Mouse (Mus musculus) thymus, adult 2 months (tissue): ENCODE data around the gene Baiap2. TPM values are rescaled to one million over a fixed set of nuclear protein-coding genes. Genes with fewer than 3 reads are reported as not detected.

Source experiments
- DNase-seq: peaks from one replicate; pipeline ENCODE4 v3.0.0; 2021
- H3K27ac ChIP-seq: fragments of 200-500 bp; 2 replicates; pipeline ENCODE4 v1.5.1; 2012; ENCODE audit warnings: low read length, control low read depth; ENCODE audit not compliant: control insufficient read depth, insufficient read depth
- H3K27me3 ChIP-seq: fragments of 200-500 bp; 2 replicates; pipeline ENCODE4 v1.6.1; 2012; ENCODE audit warnings: mild to moderate bottlenecking, low read length, moderate library complexity, mixed read lengths; ENCODE audit not compliant: control insufficient read depth, insufficient read depth
- H3K36me3 ChIP-seq: fragments of 200-500 bp; 2 replicates; pipeline ENCODE4 v1.6.1; 2012; ENCODE audit warnings: mild to moderate bottlenecking, low read length, moderate library complexity; ENCODE audit not compliant: control insufficient read depth, insufficient read depth
- H3K4me1 ChIP-seq: fragments of 200-500 bp; replicated peaks from 2 replicates; pipeline ENCODE4 v1.6.1; 2012; ENCODE audit warnings: low read length; ENCODE audit not compliant: control insufficient read depth, insufficient read depth
- H3K4me3 ChIP-seq: fragments of 200-500 bp; 2 replicates; pipeline ENCODE4 v1.5.1; 2012; ENCODE audit warnings: mild to moderate bottlenecking, low read length, control low read depth, moderate library complexity; ENCODE audit not compliant: control insufficient read depth, insufficient read depth
- CTCF ChIP-seq: fragments of 200-500 bp; IDR thresholded peaks from 2 replicates; pipeline ENCODE4 v1.5.1; 2012; ENCODE audit warnings: mild to moderate bottlenecking, control low read depth, low read length, moderate library complexity, borderline replicate concordance; ENCODE audit not compliant: control insufficient read depth, poor library complexity, insufficient read depth; ENCODE audit errors: extremely low read depth
- POLR2A ChIP-seq: fragments of 200-500 bp; IDR thresholded peaks from 2 replicates; pipeline ENCODE4 v1.6.1; 2012; ENCODE audit warnings: mild to moderate bottlenecking, low read length, control low read depth, moderate library complexity; ENCODE audit not compliant: control insufficient read depth, poor library complexity, insufficient read depth; ENCODE audit errors: extremely low read depth
- WGBS: fragments of 180-500 bp; shearing (Covaris S2); methylation state at CpG from one replicate; pipeline ENCODE4 v1.1.7; 2018; 5-methylcytosine and 5-hydroxymethylcytosine counted together
- polyA plus RNA-seq: library from polyadenylated mRNA; depleted of rRNA; stranded (reverse); fragments of >200 nt; gene quantifications from 2 replicates; pipeline ENCODE4 v1.2.3, GENCODE M21; 2012

Baiap2 gene
- polyA plus RNA-seq, 1 experiment: 59.8 TPM

- no peak overlapping the region for H3K4me3 ChIP-seq
- H3K27me3 ChIP-seq: no peaks in the 10 kb centered on the region
- 94% methylated on average over 18 of the region's 18 CpGs for WGBS
- no peak for DNase-seq
- TF ChIP-seq CTCF: no peak
- TF ChIP-seq POLR2A: no peak
- no peak overlapping the region for H3K27ac ChIP-seq
- H3K36me3 ChIP-seq: no peaks in the 10 kb centered on the region
- H3K4me1 ChIP-seq: no peaks in the 10 kb centered on the region
Measured at GRCm38 (mm10) chr11:120005434-120006317, 63.1 kb downstream of the Baiap2 start.

- Histone ChIP-seq H3K27me3 (no peaks in the 10 kb centered on the region), H3K36me3 (no peaks in the 10 kb centered on the region), H3K4me1 (no peaks in the 10 kb centered on the region), H3K4me3 (no peak overlapping the region), H3K27ac (no peak overlapping the region)
- 86% methylated on average over 4 of the region's 4 CpGs for WGBS
- DNase-seq: no peak
- TF ChIP-seq POLR2A: no peak
- TF ChIP-seq CTCF: no peak
Measured at GRCm38 (mm10) chr11:120007496-120008080, 65.0 kb downstream of the Baiap2 start.

GRCm38 (mm10) chr11:120008501-120008900 lies 65.9 kb downstream of the Baiap2 start:
- TF ChIP-seq POLR2A: no peak
- no peak for TF ChIP-seq CTCF
- 92% methylated on average over 1 of the region's 1 CpGs for WGBS
- DNase-seq: no peak
- Histone ChIP-seq H3K4me1 (peaks cover 3% of the 10 kb centered on the region), H3K4me3 (no peak overlapping the region), H3K27ac (no peak overlapping the region), H3K27me3 (no peaks in the 10 kb centered on the region), H3K36me3 (no peaks in the 10 kb centered on the region)

- no peak overlapping the region for H3K27ac ChIP-seq
- DNase-seq: no peak
- TF ChIP-seq POLR2A (no peak), CTCF (no peak)
- no peak overlapping the region for H3K4me3 ChIP-seq
- WGBS: over 99% methylated on average over 8 of the region's 8 CpGs
- no peaks in the 10 kb centered on the region for H3K27me3 ChIP-seq
- no peaks in the 10 kb centered on the region for H3K36me3 ChIP-seq
- H3K4me1 ChIP-seq: peaks cover 3% of the 10 kb centered on the region
Measured at GRCm38 (mm10) chr11:120008956-120009355, 66.4 kb downstream of the Baiap2 start.

- DNase-seq: no peak
- Histone ChIP-seq H3K4me1 (peaks cover 3% of the 10 kb centered on the region), H3K4me3 (no peak overlapping the region), H3K27ac (no peak overlapping the region), H3K27me3 (no peaks in the 10 kb centered on the region), H3K36me3 (no peaks in the 10 kb centered on the region)
- TF ChIP-seq CTCF (no peak), POLR2A (no peak)
- WGBS: 91% methylated on average over 20 of the region's 20 CpGs
Measured at GRCm38 (mm10) chr11:120009937-120010336, 67.4 kb downstream of the Baiap2 start.

GRCm38 (mm10) chr11:120011114-120011760 lies 68.7 kb downstream of the Baiap2 start:
- Histone ChIP-seq H3K27me3 (no peaks in the 10 kb centered on the region), H3K4me1 (peaks cover 3% of the 10 kb centered on the region), H3K4me3 (no peak overlapping the region), H3K27ac (no peak overlapping the region), H3K36me3 (no peaks in the 10 kb centered on the region)
- 87% methylated on average over 11 of the region's 11 CpGs for WGBS
- no peak for DNase-seq
- TF ChIP-seq POLR2A (no peak), CTCF (no peak)
